Mouse (Mus musculus) MEL (cell line): ENCODE measurements around the gene Snd1. TPM values are rescaled to one million over a fixed set of nuclear protein-coding genes. Genes with fewer than 3 reads are reported as not detected.

Experiments used
- DNase-seq: peaks from one replicate; pipeline ENCODE4 v3.0.0; 2011; ENCODE audit warnings: low read depth, low spot score
- H3K27ac ChIP-seq: 2 replicates; pipeline ENCODE4 v1.5.1; 2012; ENCODE audit warnings: low read depth, mild to moderate bottlenecking, control low read depth, low read length, moderate library complexity; ENCODE audit not compliant: control insufficient read depth
- H3K27me3 ChIP-seq, 2 experiments: fragments of 150-350 bp in 1 of 2; sonication (generic) in 1 of 2; 2 replicates each; pipeline ENCODE4 v1.6.1; 2012; ENCODE audit warnings: low read length in 2 of 2, mild to moderate bottlenecking in 2 of 2, improper control_type of control experiment in 1 of 2, moderate library complexity in 1 of 2; ENCODE audit not compliant: insufficient read depth in 2 of 2, control insufficient read depth in 1 of 2
- H3K36me3 ChIP-seq, 2 experiments: 2 replicates each; pipeline ENCODE4 v1.6.1; 2012 to 2014; ENCODE audit warnings: low read length in 2 of 2, improper control_type of control experiment in 1 of 2, inconsistent platforms in 1 of 2, mild to moderate bottlenecking in 1 of 2; ENCODE audit not compliant: insufficient read depth in 2 of 2, control insufficient read depth in 1 of 2
- H3K4me1 ChIP-seq, 2 experiments: fragments of 150-350 bp in 1 of 2; sonication (generic) in 1 of 2; 2 replicates each; pipeline ENCODE4 v1.6.1; 2012; ENCODE audit warnings: low read length in 2 of 2, improper control_type of control experiment in 1 of 2, mild to moderate bottlenecking in 1 of 2; ENCODE audit not compliant: insufficient read depth in 2 of 2, control insufficient read depth in 1 of 2
- H3K4me3 ChIP-seq, 2 experiments: fragments of 150-350 bp in 1 of 2; sonication (generic) in 1 of 2; 2 replicates each; pipeline ENCODE4 v1.5.1; 2012; ENCODE audit warnings: low read depth in 2 of 2, low read length in 2 of 2, mild to moderate bottlenecking in 2 of 2, moderate library complexity in 2 of 2, control low read depth in 1 of 2, improper control_type of control experiment in 1 of 2; ENCODE audit not compliant: control insufficient read depth in 1 of 2, insufficient read depth in 1 of 2
- H3K79me2 ChIP-seq: 2 replicates; pipeline ENCODE4 v1.6.1; 2012; ENCODE audit warnings: mild to moderate bottlenecking, low read length, moderate library complexity; ENCODE audit not compliant: control insufficient read depth, poor library complexity, insufficient read depth
- H3K9ac ChIP-seq: 2 replicates; pipeline ENCODE4 v1.6.1; 2012; ENCODE audit warnings: low read depth, mild to moderate bottlenecking, control low read depth, low read length, moderate library complexity; ENCODE audit not compliant: control insufficient read depth, poor library complexity, severe bottlenecking
- H3K9me3 ChIP-seq: fragments of 150-350 bp; sonication (generic); replicated peaks from 2 replicates; pipeline ENCODE4 v1.6.1; 2012; ENCODE audit warnings: mild to moderate bottlenecking, low read length, improper control_type of control experiment, moderate library complexity; ENCODE audit not compliant: insufficient read depth
- CHD2 ChIP-seq: IDR thresholded peaks from 2 replicates; pipeline ENCODE4 v1.6.1; 2011; ENCODE audit warnings: low read length, improper control_type of control experiment
- CTCF ChIP-seq, 3 experiments: IDR thresholded peaks in 2 of 3; conservative IDR thresholded peaks in 1 of 3; 2 replicates each; pipeline ENCODE4 v1.5.1; 2011 to 2012; ENCODE audit warnings: low read length in 3 of 3, low read depth in 2 of 3, mild to moderate bottlenecking in 2 of 3, improper control_type of control experiment in 1 of 3, inconsistent platforms in 1 of 3, mixed read lengths in 1 of 3, moderate library complexity in 1 of 3; ENCODE audit not compliant: control insufficient read depth in 1 of 3, insufficient read depth in 1 of 3, poor library complexity in 1 of 3, severe bottlenecking in 1 of 3
- ETS1 ChIP-seq: IDR thresholded peaks from 2 replicates; pipeline ENCODE4 v1.6.1; 2012; ENCODE audit warnings: low read depth, mild to moderate bottlenecking, inconsistent platforms, low read length, improper control_type of control experiment, moderate library complexity
- HCFC1 ChIP-seq: IDR thresholded peaks from 2 replicates; pipeline ENCODE4 v1.6.1; 2012; ENCODE audit warnings: low read depth, mild to moderate bottlenecking, inconsistent platforms, low read length, improper control_type of control experiment, moderate library complexity
- KAT2A ChIP-seq: conservative IDR thresholded peaks from 2 replicates; pipeline ENCODE4 v1.6.1; 2012; ENCODE audit warnings: low read depth, low read length, improper control_type of control experiment, inconsistent platforms
- MAFK ChIP-seq: IDR thresholded peaks from 2 replicates; pipeline ENCODE4 v1.6.1; 2011; ENCODE audit warnings: low read depth, mild to moderate bottlenecking, low read length, improper control_type of control experiment, borderline replicate concordance
- MEF2A ChIP-seq: IDR thresholded peaks from 2 replicates; pipeline ENCODE4 v1.6.1; 2014; ENCODE audit warnings: low read depth, mild to moderate bottlenecking, inconsistent platforms, low read length, improper control_type of control experiment; ENCODE audit not compliant: poor library complexity, insufficient replicate concordance, severe bottlenecking; ENCODE audit errors: extremely low read depth
- POLR2AphosphoS2 ChIP-seq: IDR thresholded peaks from 2 replicates; pipeline ENCODE4 v1.6.1; 2011; ENCODE audit warnings: low read length, improper control_type of control experiment
- SIN3A ChIP-seq: IDR thresholded peaks from 2 replicates; pipeline ENCODE4 v1.6.1; 2012; ENCODE audit warnings: low read length, improper control_type of control experiment, inconsistent platforms
- TCF12 ChIP-seq: IDR thresholded peaks from 2 replicates; pipeline ENCODE4 v1.6.1; 2014; ENCODE audit warnings: low read depth, mild to moderate bottlenecking, inconsistent platforms, low read length, improper control_type of control experiment, moderate library complexity
- USF1 ChIP-seq: IDR thresholded peaks from 2 replicates; pipeline ENCODE4 v1.6.1; 2014; ENCODE audit warnings: low read depth, mild to moderate bottlenecking, inconsistent platforms, low read length, improper control_type of control experiment, moderate library complexity
- USF2 ChIP-seq, 2 experiments: IDR thresholded peaks; 2 replicates each; pipeline ENCODE4 v1.6.1; 2011 to 2012; ENCODE audit warnings: improper control_type of control experiment in 2 of 2, low read length in 2 of 2, borderline replicate concordance in 1 of 2, inconsistent platforms in 1 of 2, low read depth in 1 of 2, mild to moderate bottlenecking in 1 of 2; ENCODE audit not compliant: insufficient read depth in 1 of 2
- ZMIZ1 ChIP-seq: IDR thresholded peaks from 2 replicates; pipeline ENCODE4 v1.6.1; 2012; ENCODE audit warnings: low read depth, mild to moderate bottlenecking, inconsistent platforms, low read length, improper control_type of control experiment, moderate library complexity
- polyA plus RNA-seq, 2 experiments: library from polyadenylated mRNA; stranded (reverse) in 1 of 2; unstranded in 1 of 2; fragments of >175 nt in 1 of 2; fragments of >200 nt in 1 of 2; gene quantifications; 2 replicates each; pipeline versions ENCODE4 v1.2.1 to v1.2.4; 2012; ENCODE audit warnings: low replicate concordance in 2 of 2, low read depth in 1 of 2; ENCODE audit not compliant: insufficient read length in 2 of 2, insufficient read depth in 1 of 2, missing spikeins in 1 of 2
- total RNA-seq: library from RNA; depleted of rRNA; stranded (reverse); fragments of 300-350 nt; gene quantifications from 2 replicates; pipeline ENCODE4 v1.2.3, GENCODE M21; 2012

Snd1 gene
- total and polyA plus RNA-seq, 3 experiments, result 192 to 280 TPM; not detected in 1

- no peaks in the 10 kb centered on the region for H3K27me3 ChIP-seq
- H3K9me3 ChIP-seq, result no peaks in the 10 kb centered on the region
- TF ChIP-seq SIN3A, result no peak
- no peak for TF ChIP-seq KAT2A
- no peak for TF ChIP-seq CHD2
- TF ChIP-seq ZMIZ1, result no peak
- TF ChIP-seq CTCF (IDR thresholded peaks at IDR 0.05 in 2 of 3, conservative IDR thresholded peaks at IDR 0.05 in 1 of 3; ENCODE audit: control insufficient read depth in 1 of 3, insufficient read depth in 1 of 3, low read depth in 2 of 3, low read length in 3 of 3, poor library complexity in 1 of 3, severe bottlenecking in 1 of 3), result no peak
- TF ChIP-seq USF1, result no peak
- TF ChIP-seq, all 39 proteins: peak for 0
- no peak for DNase-seq
- Histone ChIP-seq H3K36me3 (peaks cover 14 to 40% of the 10 kb centered on the region in 2 experiments), H3K27ac (no peak overlapping the region), H3K79me2 (peaks cover 2% of the 10 kb centered on the region; the same call in 1 of the 2 replicates), H3K4me1 (peaks cover 13 to 30% of the 10 kb centered on the region in 2 experiments), H3K9ac (no peak overlapping the region), H3K4me3 (no peak overlapping the region)
These were observed 97.0 kb downstream of the Snd1 start for GRCm38 (mm10) chr6:28571946-28572345.

GRCm38 (mm10) chr6:28572991-28573759, 98.2 kb downstream of the Snd1 start:
- no peaks in the 10 kb centered on the region for H3K9me3 ChIP-seq
- no peaks in the 10 kb centered on the region for H3K27me3 ChIP-seq
- peaks cover 2% of the 10 kb centered on the region; the same call in 1 of the 2 replicates for H3K79me2 ChIP-seq
- H3K9ac ChIP-seq, result no peak overlapping the region
- peaks cover 15 to 21% of the 10 kb centered on the region in 2 experiments for H3K4me1 ChIP-seq
- TF ChIP-seq USF2 (IDR thresholded peaks at IDR 0.05; ENCODE audit: borderline replicate concordance in 1 of 2, insufficient read depth in 1 of 2, low read depth in 1 of 2, low read length in 2 of 2) (no peak), ETS1 (peak; percentile 62), POLR2AphosphoS2 (no peak), MEF2A (no peak), MAFK (no peak), HCFC1 (no peak), TCF12 (no peak)
- TF ChIP-seq, all 39 proteins: peak for 1
- peak; percentile 62 for DNase-seq
- Histone ChIP-seq H3K36me3 (peaks cover 14 to 39% of the 10 kb centered on the region in 2 experiments), H3K4me3 (no peak overlapping the region), H3K27ac (no peak overlapping the region)
